Mouse (Mus musculus): Measurements from ENCODE around the gene Gnptab. TPM values are rescaled to one million over a fixed set of nuclear protein-coding genes. Genes with fewer than 3 reads are reported as not detected.

The Gnptab gene
- polyA plus RNA-seq, 1 experiment: 6.1 TPM

DNA sequence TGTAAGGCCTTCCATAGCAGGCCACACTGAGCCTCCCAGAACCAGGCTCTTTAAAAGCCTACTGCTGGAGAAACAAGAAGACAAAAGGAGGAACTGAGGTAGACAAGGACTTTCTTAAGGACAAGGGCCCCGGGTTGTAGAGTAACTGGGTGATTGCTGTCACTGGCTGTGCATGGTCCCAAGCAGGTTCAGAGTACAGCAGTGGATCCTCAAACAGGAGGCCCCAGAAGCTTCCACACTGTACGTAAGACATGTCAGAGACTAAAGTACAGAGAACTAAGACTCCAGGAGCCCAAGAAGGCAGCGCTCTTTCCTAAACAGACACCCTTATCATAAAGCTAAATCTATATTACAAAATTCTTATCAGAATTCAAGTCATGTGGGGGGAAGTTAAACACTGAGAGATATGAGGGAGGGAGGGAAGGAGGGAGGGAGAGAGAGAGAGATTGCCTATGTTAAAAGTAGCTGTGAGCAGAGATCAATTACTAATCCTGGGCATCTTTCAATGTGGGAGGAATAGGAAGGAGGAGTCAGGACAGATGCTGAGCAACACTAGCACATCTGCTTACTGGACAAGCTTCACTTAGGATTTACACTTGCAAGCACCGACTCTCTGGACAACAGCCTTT is 116.1 kb downstream of the Gnptab start:
- 36% methylated on average over 4 of the region's 4 CpGs for WGBS
- no peak for DNase-seq (ENCODE audit: low read depth, low spot score)

Other genes starting within 250 kb of the Gnptab start
- 1.1 and 1.2 TPM in 2 replicates for gene Parpbp, start 232.2 kb upstream of the Gnptab start, polyA plus RNA-seq (2012; rRNA removed)
- 7.6 and 10.2 TPM in 2 replicates for gene Nup37, start 232.1 kb upstream of the Gnptab start, polyA plus RNA-seq (2012; rRNA removed)
- 20.8 and 21.2 TPM in 2 replicates for gene Washc3, start 178.0 kb upstream of the Gnptab start, polyA plus RNA-seq (2012; rRNA removed)
- 5.5 and 5.8 TPM in 2 replicates for gene Dram1, start 52 bp upstream of the Gnptab start, polyA plus RNA-seq (2012; rRNA removed)
- not detected in 2 replicates for gene Sycp3, start 80.4 kb downstream of the Gnptab start, polyA plus RNA-seq (2012; rRNA removed)
- gene Chpt1, start 124.9 kb downstream of the Gnptab start, polyA plus RNA-seq (2012; rRNA removed): 27.0 and 54.9 TPM in 2 replicates
- gene Mybpc1, start 226.0 kb downstream of the Gnptab start, polyA plus RNA-seq (2012; rRNA removed): 0.04 TPM in 1 of 2 replicates, not detected in the other

Measured in large intestine, adult 2 months (tissue).